Mouse (Mus musculus) left cerebral cortex, postnatal 36 days (tissue): Measurements from ENCODE around the gene Crhr1. TPM values are rescaled to one million over a fixed set of nuclear protein-coding genes. Genes with fewer than 3 reads are reported as not detected.

Source experiments
- DNase-seq, 2 experiments: peaks; one replicate each; pipeline ENCODE4 v3.0.0; 2021 to 2022; ENCODE audit warnings: low spot score in 2 of 2, mixed read lengths in 1 of 2
- intact Hi-C: fragments of 180-260 bp; cut with DNase I; formaldehyde crosslinking; loops from one replicate; pipeline ENCODE4 v1.15.1; 2025
- total RNA-seq, 2 experiments: library from RNA; stranded (reverse); gene quantifications; 2 replicates each; pipeline ENCODE4 v1.2.3; 2021

Crhr1 gene
- total RNA-seq, result 10 to 100 TPM; 29.9 to 31.5 TPM

- intact Hi-C loops, result loop anchor here (5.0 kb wide), 1 partner anchor 34 kb away; no protein-coding TSS in a partner anchor
- peak; percentile 43 to 68 for DNase-seq
These were observed at the start of gene Crhr1 for GRCm38 (mm10) chr11:104132580-104133441. Gene Crhr1 (plus strand): TSS chr11:104132855.

GRCm38 (mm10) chr11:104083248-104083647 is 49.4 kb upstream of the Crhr1 start:
- DNase-seq, result no peak

GRCm38 (mm10) chr11:104083716-104084115 is 48.9 kb upstream of the Crhr1 start:
- DNase-seq, result no peak
- intact Hi-C loops, result loop anchor here (10.0 kb wide), 1 partner anchor 1741 kb away; no protein-coding TSS in a partner anchor

More at GRCm38 (mm10) chr11:104083248-104083647, 49.4 kb upstream of the Crhr1 start:
- intact Hi-C loops, result loop anchor here (10.0 kb wide), 1 partner anchor 1742 kb away; no protein-coding TSS in a partner anchor

GRCm38 (mm10) chr11:104088519-104088918 is 44.1 kb upstream of the Crhr1 start:
- intact Hi-C loops, result loop anchor here (10.0 kb wide), 1 partner anchor 1736 kb away; no protein-coding TSS in a partner anchor
- no peak for DNase-seq

GRCm38 (mm10) chr11:104090769-104091168 is 41.9 kb upstream of the Crhr1 start:
- DNase-seq, result no peak
- intact Hi-C loops, result no loop called here

GRCm38 (mm10) chr11:104095151-104095550 is 37.5 kb upstream of the Crhr1 start:
- no peak for DNase-seq
- intact Hi-C loops, result no loop called here

- intact Hi-C loops, result no loop called here
- DNase-seq, result no peak
These were observed 36.1 kb upstream of the Crhr1 start for GRCm38 (mm10) chr11:104096536-104096935.

- intact Hi-C loops, result no loop called here
- DNase-seq, result peak; percentile 57 to 58
These were observed 33.1 kb upstream of the Crhr1 start for GRCm38 (mm10) chr11:104099542-104099941.

GRCm38 (mm10) chr11:104102641-104103040 is 30.0 kb upstream of the Crhr1 start:
- intact Hi-C loops, result no loop called here
- no peak for DNase-seq

GRCm38 (mm10) chr11:104106329-104106728 is 26.3 kb upstream of the Crhr1 start:
- peak; percentile 45 to 52 for DNase-seq
- intact Hi-C loops, result no loop called here

- DNase-seq, result no peak
These were observed 25.7 kb upstream of the Crhr1 start for GRCm38 (mm10) chr11:104106969-104107368.

GRCm38 (mm10) chr11:104110366-104110765 is 22.3 kb upstream of the Crhr1 start:
- intact Hi-C loops, result no loop called here

More at GRCm38 (mm10) chr11:104106969-104107368, 25.7 kb upstream of the Crhr1 start:
- intact Hi-C loops, result no loop called here

GRCm38 (mm10) chr11:104111851-104112250 is 20.8 kb upstream of the Crhr1 start:
- DNase-seq, result no peak
- intact Hi-C loops, result no loop called here

More at GRCm38 (mm10) chr11:104110366-104110765, 22.3 kb upstream of the Crhr1 start:
- DNase-seq, result no peak

GRCm38 (mm10) chr11:104113699-104114098 is 19.0 kb upstream of the Crhr1 start:
- no peak for DNase-seq
- intact Hi-C loops, result no loop called here

- intact Hi-C loops, result no loop called here
- DNase-seq, result no peak
These were observed 18.0 kb upstream of the Crhr1 start for GRCm38 (mm10) chr11:104114690-104115089.

- no peak for DNase-seq
- intact Hi-C loops, result no loop called here
These were observed 14.3 kb upstream of the Crhr1 start for GRCm38 (mm10) chr11:104118356-104118755.

- intact Hi-C loops, result no loop called here
These were observed 9.7 kb upstream of the Crhr1 start for GRCm38 (mm10) chr11:104122966-104123365.

GRCm38 (mm10) chr11:104123479-104123878 is 9.2 kb upstream of the Crhr1 start:
- intact Hi-C loops, result no loop called here
- no peak for DNase-seq

More at GRCm38 (mm10) chr11:104122966-104123365, 9.7 kb upstream of the Crhr1 start:
- no peak for DNase-seq

- no peak for DNase-seq
- intact Hi-C loops, result no loop called here
These were observed 8.1 kb upstream of the Crhr1 start for GRCm38 (mm10) chr11:104124582-104124981.

- intact Hi-C loops, result no loop called here
- DNase-seq, result no peak
These were observed 3.2 kb upstream of the Crhr1 start for GRCm38 (mm10) chr11:104129466-104129865.
